Mouse (Mus musculus) limb, embryonic 15.5 days (tissue): ENCODE measurements at regions not wholly inside any gene's neighbourhood (a gene's known extent, or its start where the extent isn't known, plus 50 kb on each side); places are given as distances from the start of the nearest gene placed in this dataset.
A peak's percentile ranks its signal among the peaks of the same experiment; 100 is the strongest.

ENCODE experiments used
- ATAC-seq: fragments of 200-750 bp; cut with Nextera tagmentation; 2 replicates; pipeline ENCODE4 v1.8.0; 2017; ENCODE audit warnings: low read depth, moderate TSS enrichment; ENCODE audit not compliant: insufficient number of reproducible peaks, low FRiP score, low TSS enrichment
- H3K27ac ChIP-seq: fragments of 300-500 bp; sonication (generic); 2 replicates; pipeline ENCODE4 v1.5.1; 2015; ENCODE audit warnings: moderate library complexity, mild to moderate bottlenecking, inconsistent platforms
- H3K27me3 ChIP-seq: fragments of 300-500 bp; sonication (generic); 2 replicates; pipeline ENCODE4 v1.6.1; 2015; ENCODE audit warnings: inconsistent platforms
- H3K36me3 ChIP-seq: fragments of 300-500 bp; sonication (generic); 2 replicates; pipeline ENCODE4 v1.6.1; 2015; ENCODE audit warnings: inconsistent platforms
- H3K4me1 ChIP-seq: fragments of 300-500 bp; sonication (generic); 2 replicates; pipeline ENCODE4 v1.6.1; 2015; ENCODE audit warnings: inconsistent platforms
- H3K4me2 ChIP-seq: fragments of 300-500 bp; sonication (generic); 2 replicates; pipeline ENCODE4 v1.6.1; 2015; ENCODE audit warnings: mild to moderate bottlenecking, inconsistent platforms
- H3K4me3 ChIP-seq: fragments of 300-500 bp; sonication (generic); 2 replicates; pipeline ENCODE4 v1.5.1; 2015; ENCODE audit warnings: mild to moderate bottlenecking, inconsistent platforms
- H3K9ac ChIP-seq: fragments of 300-500 bp; sonication (generic); 2 replicates; pipeline ENCODE4 v1.6.1; 2015; ENCODE audit warnings: inconsistent platforms
- H3K9me3 ChIP-seq: fragments of 300-500 bp; sonication (generic); 2 replicates; pipeline ENCODE4 v1.6.1; 2016; ENCODE audit warnings: inconsistent platforms
- WGBS: fragments of 180-500 bp; shearing (Covaris S2); methylation state at CpG from one replicate; pipeline ENCODE4 v1.1.7; 2015; 5-methylcytosine and 5-hydroxymethylcytosine counted together

- H3K9me3 ChIP-seq: no peaks in the 10 kb centered on the region
- H3K36me3 ChIP-seq: no peaks in the 10 kb centered on the region
- no peak overlapping the region for H3K4me2 ChIP-seq
- 71% methylated on average over 7 of the region's 7 CpGs for WGBS
- no peaks in the 10 kb centered on the region for H3K27me3 ChIP-seq
- H3K9ac ChIP-seq: no peak overlapping the region
- H3K27ac ChIP-seq: no peak overlapping the region
- ATAC-seq: no peak
- H3K4me3 ChIP-seq: no peak overlapping the region
- H3K4me1 ChIP-seq: 0 out of 2 replicates have a peak, but pooled peaks cover 7% of the 10 kb centered on the region
Observed at GRCm38 (mm10) chr10:66931505-66931904, 164.4 kb upstream of the Jmjd1c start.

- H3K27ac ChIP-seq: no peak overlapping the region
- peaks cover 7% of the 10 kb centered on the region; the same call in 1 of the 2 replicates for H3K4me1 ChIP-seq
- 71% methylated on average over 6 of the region's 6 CpGs for WGBS
- no peak for ATAC-seq
- no peaks in the 10 kb centered on the region for H3K27me3 ChIP-seq
- no peak overlapping the region for H3K4me2 ChIP-seq
- H3K9me3 ChIP-seq: no peaks in the 10 kb centered on the region
- no peaks in the 10 kb centered on the region for H3K36me3 ChIP-seq
- H3K4me3 ChIP-seq: no peak overlapping the region
- no peak overlapping the region for H3K9ac ChIP-seq
Observed at GRCm38 (mm10) chr10:66932544-66932943, 163.4 kb upstream of the Jmjd1c start.

- H3K4me1 ChIP-seq: peaks cover 7% of the 10 kb centered on the region; the same call in 1 of the 2 replicates
- H3K4me2 ChIP-seq: no peak overlapping the region
- 80% methylated on average over 7 of the region's 7 CpGs for WGBS
- no peaks in the 10 kb centered on the region for H3K36me3 ChIP-seq
- no peaks in the 10 kb centered on the region for H3K9me3 ChIP-seq
- no peak overlapping the region for H3K9ac ChIP-seq
- H3K4me3 ChIP-seq: no peak overlapping the region
- H3K27me3 ChIP-seq: no peaks in the 10 kb centered on the region
- ATAC-seq: no peak
- no peak overlapping the region for H3K27ac ChIP-seq
Observed at GRCm38 (mm10) chr10:66933689-66934088, 162.2 kb upstream of the Jmjd1c start.

- peak; percentile 86 for ATAC-seq
- Histone ChIP-seq H3K27me3 (no peaks in the 10 kb centered on the region), H3K4me3 (no peak overlapping the region), H3K9me3 (no peaks in the 10 kb centered on the region), H3K36me3 (no peaks in the 10 kb centered on the region), H3K9ac (no peak overlapping the region), H3K4me2 (no peak overlapping the region), H3K4me1 (peaks cover 7% of the 10 kb centered on the region; the same call in 1 of the 2 replicates), H3K27ac (peak overlapping the region; percentile 35; the same call in 1 of the 2 replicates)
- WGBS: 36% methylated on average over 6 of the region's 6 CpGs
Observed at GRCm38 (mm10) chr10:66935731-66936130, 160.2 kb upstream of the Jmjd1c start.

GRCm38 (mm10) chr10:66937116-66937515, 158.8 kb upstream of the Jmjd1c start:
- Histone ChIP-seq H3K27ac (peak overlapping the region; percentile 47; the same call in 1 of the 2 replicates), H3K4me3 (no peak overlapping the region), H3K36me3 (no peaks in the 10 kb centered on the region), H3K27me3 (no peaks in the 10 kb centered on the region), H3K4me2 (no peak overlapping the region), H3K4me1 (peaks cover 7% of the 10 kb centered on the region; the same call in 1 of the 2 replicates), H3K9me3 (no peaks in the 10 kb centered on the region), H3K9ac (no peak overlapping the region)
- no peak for ATAC-seq
- 88% methylated on average over 13 of the region's 13 CpGs for WGBS

- ATAC-seq: no peak
- 85% methylated on average over 6 of the region's 6 CpGs for WGBS
Observed at GRCm38 (mm10) chr10:66940368-66940767, 155.6 kb upstream of the Jmjd1c start.

GRCm38 (mm10) chr10:66940922-66941321, 155.0 kb upstream of the Jmjd1c start:
- Histone ChIP-seq H3K4me1 (peaks cover 7% of the 10 kb centered on the region; the same call in 1 of the 2 replicates), H3K36me3 (no peaks in the 10 kb centered on the region), H3K9me3 (no peaks in the 10 kb centered on the region), H3K9ac (no peak overlapping the region), H3K27ac (no peak overlapping the region), H3K27me3 (no peaks in the 10 kb centered on the region), H3K4me3 (no peak overlapping the region), H3K4me2 (no peak overlapping the region)
- no peak for ATAC-seq
- WGBS: 64% methylated on average over 5 of the region's 5 CpGs

More at GRCm38 (mm10) chr10:66940368-66940767, 155.6 kb upstream of the Jmjd1c start:
- no peaks in the 10 kb centered on the region for H3K27me3 ChIP-seq
- H3K4me3 ChIP-seq: no peak overlapping the region
- no peak overlapping the region for H3K4me2 ChIP-seq
- H3K4me1 ChIP-seq: peaks cover 12% of the 10 kb centered on the region; the same call in 1 of the 2 replicates
- no peaks in the 10 kb centered on the region for H3K9me3 ChIP-seq
- no peak overlapping the region for H3K9ac ChIP-seq
- no peak overlapping the region for H3K27ac ChIP-seq
- no peaks in the 10 kb centered on the region for H3K36me3 ChIP-seq

GRCm38 (mm10) chr10:66941974-66942373, 154.0 kb upstream of the Jmjd1c start:
- H3K9me3 ChIP-seq: no peaks in the 10 kb centered on the region
- H3K36me3 ChIP-seq: no peaks in the 10 kb centered on the region
- H3K4me3 ChIP-seq: no peak overlapping the region
- no peak for ATAC-seq
- H3K4me2 ChIP-seq: no peak overlapping the region
- no peaks in the 10 kb centered on the region for H3K27me3 ChIP-seq
- H3K4me1 ChIP-seq: peaks cover 5% of the 10 kb centered on the region; the same call in 1 of the 2 replicates
- 72% methylated on average over 3 of the region's 3 CpGs for WGBS
- H3K27ac ChIP-seq: no peak overlapping the region
- H3K9ac ChIP-seq: no peak overlapping the region

- ATAC-seq: no peak; the same call in 1 of the 2 replicates
- H3K9ac ChIP-seq: no peak overlapping the region
- H3K27me3 ChIP-seq: no peaks in the 10 kb centered on the region
- no peak overlapping the region for H3K4me2 ChIP-seq
- H3K9me3 ChIP-seq: no peaks in the 10 kb centered on the region
- H3K36me3 ChIP-seq: no peaks in the 10 kb centered on the region
- H3K4me1 ChIP-seq: peaks cover 5% of the 10 kb centered on the region; the same call in 1 of the 2 replicates
- no peak overlapping the region for H3K4me3 ChIP-seq
- 42% methylated on average over 5 of the region's 5 CpGs for WGBS
- no peak overlapping the region for H3K27ac ChIP-seq
Observed at GRCm38 (mm10) chr10:66943875-66944274, 152.1 kb upstream of the Jmjd1c start.

- Histone ChIP-seq H3K4me2 (no peak overlapping the region), H3K27ac (no peak overlapping the region), H3K4me3 (no peak overlapping the region), H3K9ac (no peak overlapping the region), H3K9me3 (no peaks in the 10 kb centered on the region), H3K36me3 (no peaks in the 10 kb centered on the region), H3K27me3 (no peaks in the 10 kb centered on the region), H3K4me1 (peaks cover 5% of the 10 kb centered on the region; the same call in 1 of the 2 replicates)
- 58% methylated on average over 2 of the region's 2 CpGs for WGBS
- ATAC-seq: no peak
Observed at GRCm38 (mm10) chr10:66946161-66946560, 149.8 kb upstream of the Jmjd1c start.

GRCm38 (mm10) chr10:66948329-66948728, 147.6 kb upstream of the Jmjd1c start:
- no peak overlapping the region for H3K4me2 ChIP-seq
- no peak overlapping the region for H3K4me3 ChIP-seq
- no peak overlapping the region for H3K27ac ChIP-seq
- peaks cover 5% of the 10 kb centered on the region; the same call in 1 of the 2 replicates for H3K4me1 ChIP-seq
- whole genome bisulfite sequencing: 95% methylated on average over 2 of the region's 2 CpGs
- H3K27me3 ChIP-seq: no peaks in the 10 kb centered on the region
- H3K36me3 ChIP-seq: no peaks in the 10 kb centered on the region
- H3K9ac ChIP-seq: no peak overlapping the region
- no peaks in the 10 kb centered on the region for H3K9me3 ChIP-seq
- ATAC-seq: no peak

- H3K4me3 ChIP-seq: no peak overlapping the region
Observed at GRCm38 (mm10) chr10:66950441-66950840, 145.5 kb upstream of the Jmjd1c start.

More at GRCm38 (mm10) chr10:66950441-66950840, 145.5 kb upstream of the Jmjd1c start:
- Histone ChIP-seq H3K4me1 (0 out of 2 replicates have a peak, but pooled peaks cover 7% of the 10 kb centered on the region), H3K4me2 (no peak overlapping the region), H3K9me3 (no peaks in the 10 kb centered on the region), H3K9ac (no peak overlapping the region), H3K36me3 (no peaks in the 10 kb centered on the region), H3K27me3 (no peaks in the 10 kb centered on the region), H3K27ac (no peak overlapping the region)
- WGBS: 87% methylated on average over 4 of the region's 4 CpGs
- ATAC-seq: no peak
